Mouse (Mus musculus) erythroblast, embryonic 14.5 days (primary cell): Measurements from ENCODE around the gene Tctn1.

ENCODE experiments used
- GATA1 ChIP-seq: IDR thresholded peaks from 2 replicates; pipeline ENCODE4 v1.6.1; 2012; ENCODE audit warnings: low read length, inconsistent platforms, mixed read lengths
- TAL1 ChIP-seq: IDR thresholded peaks from 3 replicates; pipeline ENCODE4 v1.6.1; 2012; ENCODE audit warnings: low read length, inconsistent platforms, mixed read lengths

GRCm38 (mm10) chr5:122232004-122232403 is 32.3 kb downstream of the Tctn1 start:
- TF ChIP-seq GATA1 (no peak), TAL1 (no peak)
